Mouse (Mus musculus) megakaryocyte, embryonic 14.5 days (primary cell): ENCODE data around the gene Ldlrad1.

Experiments used
- FLI1 ChIP-seq: IDR thresholded peaks from 2 replicates; pipeline ENCODE4 v1.6.1; 2012; ENCODE audit warnings: low read length, inconsistent platforms, mixed read lengths
- GATA1 ChIP-seq: IDR thresholded peaks from 3 replicates; pipeline ENCODE4 v1.6.1; 2012; ENCODE audit warnings: mixed read lengths, low read length, inconsistent platforms, borderline replicate concordance

DNA sequence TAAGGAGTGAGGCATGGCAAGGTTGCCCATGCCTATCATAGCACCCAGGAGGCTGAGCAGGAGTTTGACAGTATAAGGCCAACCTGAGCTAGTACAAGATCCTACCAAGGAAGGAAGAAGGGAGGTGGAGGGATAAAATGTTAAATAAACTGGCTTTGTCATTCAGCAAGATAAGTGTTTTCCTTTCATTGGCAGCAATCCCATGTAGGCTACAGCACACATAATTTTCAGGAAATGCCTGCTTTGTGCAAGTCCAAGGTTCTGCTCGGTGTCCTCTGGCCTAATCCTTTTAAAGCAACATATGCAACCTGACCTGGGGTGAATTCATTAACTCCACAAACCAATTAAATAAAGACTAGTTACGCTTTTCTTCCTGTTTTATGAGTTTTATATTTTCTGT, 36.4 kb downstream of the Ldlrad1 start:
- TF ChIP-seq GATA1 = no peak
- no peak for TF ChIP-seq FLI1
